Mouse (Mus musculus): ENCODE measurements at regions not wholly inside any gene's neighbourhood (a gene's known extent, or its start where the extent isn't known, plus 50 kb on each side); places are given as distances from the start of the nearest gene placed in this dataset.

GRCm38 (mm10) chr4:81726761-81727723 lies 284.4 kb upstream of the Mpdz start:
- peak; percentile 90 for ATAC-seq
- H3K9ac ChIP-seq (replicated peaks; ENCODE audit: low read depth, low read length): peak overlapping the region; percentile 18
- peak overlapping the region; percentile 37 for H3K4me2 ChIP-seq (ENCODE audit: low read length)
- H3K27me3 ChIP-seq (replicated peaks; ENCODE audit: control insufficient read depth, insufficient read depth, low read length): no peaks in the 10 kb centered on the region
- H3K4me1 ChIP-seq (replicated peaks; ENCODE audit: control insufficient read depth, insufficient read depth, low read length): peaks cover 23% of the 10 kb centered on the region
- H3K36me3 ChIP-seq (ENCODE audit: control insufficient read depth, insufficient read depth): no peaks in the 10 kb centered on the region
- H3K27ac ChIP-seq (ENCODE audit: low read length): peak overlapping the region; percentile 69
- H3K9me3 ChIP-seq (ENCODE audit: control insufficient read depth, low read length): no peaks in the 10 kb centered on the region
- no peak overlapping the region for H3K4me3 ChIP-seq (replicated peaks; ENCODE audit: low read length)
- 8% methylated on average over 16 of the region's 16 CpGs for WGBS

GRCm38 (mm10) chr4:81724751-81725150 lies 282.1 kb upstream of the Mpdz start:
- Histone ChIP-seq H3K4me3 (replicated peaks; ENCODE audit: low read length) (no peak overlapping the region), H3K9me3 (ENCODE audit: control insufficient read depth, low read length) (no peaks in the 10 kb centered on the region), H3K9ac (replicated peaks; ENCODE audit: low read depth, low read length) (no peak overlapping the region), H3K4me1 (replicated peaks; ENCODE audit: control insufficient read depth, insufficient read depth, low read length) (peaks cover 23% of the 10 kb centered on the region), H3K27ac (ENCODE audit: low read length) (no peak overlapping the region), H3K27me3 (replicated peaks; ENCODE audit: control insufficient read depth, insufficient read depth, low read length) (no peaks in the 10 kb centered on the region), H3K4me2 (ENCODE audit: low read length) (no peak overlapping the region), H3K36me3 (ENCODE audit: control insufficient read depth, insufficient read depth) (no peaks in the 10 kb centered on the region)
- no peak for ATAC-seq
- 98% methylated on average over 2 of the region's 2 CpGs for WGBS

GRCm38 (mm10) chr4:81712378-81712777 lies 269.8 kb upstream of the Mpdz start:
- Histone ChIP-seq H3K4me1 (replicated peaks; ENCODE audit: control insufficient read depth, insufficient read depth, low read length) (no peaks in the 10 kb centered on the region; the same call in 1 of the 2 replicates), H3K4me3 (replicated peaks; ENCODE audit: low read length) (no peak overlapping the region), H3K9me3 (ENCODE audit: control insufficient read depth, low read length) (no peaks in the 10 kb centered on the region), H3K27ac (ENCODE audit: low read length) (no peak overlapping the region), H3K27me3 (replicated peaks; ENCODE audit: control insufficient read depth, insufficient read depth, low read length) (no peaks in the 10 kb centered on the region), H3K36me3 (ENCODE audit: control insufficient read depth, insufficient read depth) (no peaks in the 10 kb centered on the region), H3K9ac (replicated peaks; ENCODE audit: low read depth, low read length) (no peak overlapping the region), H3K4me2 (ENCODE audit: low read length) (no peak overlapping the region)
- 20% methylated on average over 1 of the region's 1 CpGs for WGBS
- peak; percentile 66; the same call in 1 of the 2 replicates for ATAC-seq

GRCm38 (mm10) chr4:81695182-81695581 lies 252.6 kb upstream of the Mpdz start:
- Histone ChIP-seq H3K27ac (ENCODE audit: low read length) (no peak overlapping the region), H3K9ac (replicated peaks; ENCODE audit: low read depth, low read length) (no peak overlapping the region), H3K9me3 (ENCODE audit: control insufficient read depth, low read length) (no peaks in the 10 kb centered on the region), H3K36me3 (ENCODE audit: control insufficient read depth, insufficient read depth) (no peaks in the 10 kb centered on the region), H3K4me2 (ENCODE audit: low read length) (no peak overlapping the region), H3K4me3 (replicated peaks; ENCODE audit: low read length) (no peak overlapping the region), H3K27me3 (replicated peaks; ENCODE audit: control insufficient read depth, insufficient read depth, low read length) (no peaks in the 10 kb centered on the region), H3K4me1 (replicated peaks; ENCODE audit: control insufficient read depth, insufficient read depth, low read length) (no peaks in the 10 kb centered on the region)
- ATAC-seq: peak; percentile 70

GRCm38 (mm10) chr4:81677205-81677604 lies 234.6 kb upstream of the Mpdz start:
- Histone ChIP-seq H3K4me3 (replicated peaks; ENCODE audit: low read length) (no peak overlapping the region), H3K27ac (ENCODE audit: low read length) (no peak overlapping the region), H3K9me3 (ENCODE audit: control insufficient read depth, low read length) (no peaks in the 10 kb centered on the region), H3K9ac (replicated peaks; ENCODE audit: low read depth, low read length) (no peak overlapping the region), H3K4me2 (ENCODE audit: low read length) (no peak overlapping the region), H3K36me3 (ENCODE audit: control insufficient read depth, insufficient read depth) (no peaks in the 10 kb centered on the region), H3K27me3 (replicated peaks; ENCODE audit: control insufficient read depth, insufficient read depth, low read length) (no peaks in the 10 kb centered on the region), H3K4me1 (replicated peaks; ENCODE audit: control insufficient read depth, insufficient read depth, low read length) (no peaks in the 10 kb centered on the region)
- WGBS: 90% methylated on average over 2 of the region's 2 CpGs
- no peak for ATAC-seq

- 79% methylated on average over 2 of the region's 2 CpGs for WGBS
- Histone ChIP-seq H3K27me3 (replicated peaks; ENCODE audit: control insufficient read depth, insufficient read depth, low read length) (no peaks in the 10 kb centered on the region), H3K4me1 (replicated peaks; ENCODE audit: control insufficient read depth, insufficient read depth, low read length) (no peaks in the 10 kb centered on the region), H3K36me3 (ENCODE audit: control insufficient read depth, insufficient read depth) (no peaks in the 10 kb centered on the region), H3K9me3 (ENCODE audit: control insufficient read depth, low read length) (no peaks in the 10 kb centered on the region), H3K4me2 (ENCODE audit: low read length) (no peak overlapping the region), H3K4me3 (replicated peaks; ENCODE audit: low read length) (no peak overlapping the region), H3K27ac (ENCODE audit: low read length) (no peak overlapping the region), H3K9ac (replicated peaks; ENCODE audit: low read depth, low read length) (no peak overlapping the region)
- no peak for ATAC-seq
These were observed 232.3 kb upstream of the Mpdz start for GRCm38 (mm10) chr4:81674871-81675270.

GRCm38 (mm10) chr4:81673398-81674265 lies 231.0 kb upstream of the Mpdz start:
- Histone ChIP-seq H3K9me3 (ENCODE audit: control insufficient read depth, low read length) (no peaks in the 10 kb centered on the region), H3K4me1 (replicated peaks; ENCODE audit: control insufficient read depth, insufficient read depth, low read length) (no peaks in the 10 kb centered on the region), H3K4me2 (ENCODE audit: low read length) (no peak overlapping the region), H3K9ac (replicated peaks; ENCODE audit: low read depth, low read length) (no peak overlapping the region), H3K4me3 (replicated peaks; ENCODE audit: low read length) (no peak overlapping the region), H3K27ac (ENCODE audit: low read length) (no peak overlapping the region), H3K27me3 (replicated peaks; ENCODE audit: control insufficient read depth, insufficient read depth, low read length) (no peaks in the 10 kb centered on the region), H3K36me3 (ENCODE audit: control insufficient read depth, insufficient read depth) (no peaks in the 10 kb centered on the region)
- 80% methylated on average over 4 of the region's 4 CpGs for WGBS
- no peak for ATAC-seq

GRCm38 (mm10) chr4:81671986-81672385 lies 229.4 kb upstream of the Mpdz start:
- 77% methylated on average over 2 of the region's 2 CpGs for WGBS
- Histone ChIP-seq H3K36me3 (ENCODE audit: control insufficient read depth, insufficient read depth) (no peaks in the 10 kb centered on the region), H3K9ac (replicated peaks; ENCODE audit: low read depth, low read length) (no peak overlapping the region), H3K4me3 (replicated peaks; ENCODE audit: low read length) (no peak overlapping the region), H3K4me2 (ENCODE audit: low read length) (no peak overlapping the region), H3K27ac (ENCODE audit: low read length) (no peak overlapping the region), H3K4me1 (replicated peaks; ENCODE audit: control insufficient read depth, insufficient read depth, low read length) (no peaks in the 10 kb centered on the region), H3K9me3 (ENCODE audit: control insufficient read depth, low read length) (no peaks in the 10 kb centered on the region), H3K27me3 (replicated peaks; ENCODE audit: control insufficient read depth, insufficient read depth, low read length) (no peaks in the 10 kb centered on the region)
- no peak for ATAC-seq

GRCm38 (mm10) chr4:81669181-81669580 lies 226.6 kb upstream of the Mpdz start:
- ATAC-seq: no peak
- Histone ChIP-seq H3K4me3 (replicated peaks; ENCODE audit: low read length) (no peak overlapping the region), H3K4me2 (ENCODE audit: low read length) (no peak overlapping the region), H3K9me3 (ENCODE audit: control insufficient read depth, low read length) (no peaks in the 10 kb centered on the region; the same call in 1 of the 2 replicates), H3K27me3 (replicated peaks; ENCODE audit: control insufficient read depth, insufficient read depth, low read length) (no peaks in the 10 kb centered on the region), H3K36me3 (ENCODE audit: control insufficient read depth, insufficient read depth) (no peaks in the 10 kb centered on the region), H3K9ac (replicated peaks; ENCODE audit: low read depth, low read length) (no peak overlapping the region), H3K27ac (ENCODE audit: low read length) (no peak overlapping the region), H3K4me1 (replicated peaks; ENCODE audit: control insufficient read depth, insufficient read depth, low read length) (no peaks in the 10 kb centered on the region)
- WGBS: 15% methylated on average over 3 of the region's 3 CpGs
